Mouse (Mus musculus) heart, embryonic 16.5 days (tissue): ENCODE measurements around the gene Pgm1. TPM values are rescaled to one million over a fixed set of nuclear protein-coding genes. Genes with fewer than 3 reads are reported as not detected.

Experiments used
- ATAC-seq: fragments of 200-750 bp; cut with Nextera tagmentation; replicated peaks from 2 replicates; pipeline ENCODE4 v1.8.0; 2017; ENCODE audit warnings: moderate number of reproducible peaks; ENCODE audit not compliant: insufficient read depth, low FRiP score; ENCODE audit errors: extremely low read depth
- H3K27ac ChIP-seq: fragments of 300-500 bp; sonication (generic); 2 replicates; pipeline ENCODE4 v1.5.1; 2014; ENCODE audit warnings: mild to moderate bottlenecking, low read length, control low read depth, moderate library complexity
- H3K27me3 ChIP-seq: fragments of 300-500 bp; sonication (generic); 2 replicates; pipeline ENCODE4 v1.6.1; 2014; ENCODE audit warnings: low read length, mixed read lengths; ENCODE audit not compliant: control insufficient read depth, insufficient read depth
- H3K36me3 ChIP-seq: fragments of 300-500 bp; sonication (generic); 2 replicates; pipeline ENCODE4 v1.6.1; 2014; ENCODE audit not compliant: control insufficient read depth, insufficient read depth
- H3K4me1 ChIP-seq: fragments of 300-500 bp; sonication (generic); 2 replicates; pipeline ENCODE4 v1.6.1; 2014; ENCODE audit warnings: low read length, mixed read lengths; ENCODE audit not compliant: control insufficient read depth, insufficient read depth
- H3K4me2 ChIP-seq: fragments of 300-500 bp; sonication (generic); 2 replicates; pipeline ENCODE4 v1.6.1; 2014; ENCODE audit warnings: low read depth, mild to moderate bottlenecking, control low read depth, low read length
- H3K4me3 ChIP-seq: fragments of 300-500 bp; sonication (generic); 2 replicates; pipeline ENCODE4 v1.5.1; 2014; ENCODE audit warnings: mild to moderate bottlenecking, control low read depth, low read length
- H3K9ac ChIP-seq: fragments of 300-500 bp; sonication (generic); 2 replicates; pipeline ENCODE4 v1.6.1; 2014; ENCODE audit warnings: low read length, control low read depth
- H3K9me3 ChIP-seq: fragments of 300-500 bp; sonication (generic); replicated peaks from 2 replicates; pipeline ENCODE4 v1.6.1; 2016; ENCODE audit warnings: low read length; ENCODE audit not compliant: control insufficient read depth
- WGBS: fragments of 180-500 bp; shearing (Covaris S2); extraction: QIAGEN DNeasy Blood & Tissue Kit; methylation state at CpG from one replicate; pipeline ENCODE4 v1.1.7; 2014; 5-methylcytosine and 5-hydroxymethylcytosine counted together
- polyA plus RNA-seq: library from polyadenylated mRNA; unstranded; fragments of >200 nt; fragmentation: Nextera tagmentation; extraction: Ambion mirVana; gene quantifications from 2 replicates; pipeline ENCODE4 v1.2.1, GENCODE M21; 2015

Gene Pgm1
- polyA plus RNA-seq, 1 experiment from 2014 or later: 291 TPM

GRCm38 (mm10) chr4:99985086-99985485 is 55.9 kb downstream of the Pgm1 start:
- Histone ChIP-seq H3K4me3 (no peak overlapping the region), H3K27ac (no peak overlapping the region), H3K9me3 (no peaks in the 10 kb centered on the region), H3K27me3 (no peaks in the 10 kb centered on the region), H3K36me3 (peaks cover 46% of the 10 kb centered on the region), H3K9ac (no peak overlapping the region), H3K4me2 (no peak overlapping the region), H3K4me1 (no peaks in the 10 kb centered on the region)
- no peak for ATAC-seq
- 84% methylated on average over 7 of the region's 7 CpGs for WGBS

GRCm38 (mm10) chr4:99985631-99986030 is 56.4 kb downstream of the Pgm1 start:
- ATAC-seq: no peak
- no peaks in the 10 kb centered on the region for H3K9me3 ChIP-seq
- no peaks in the 10 kb centered on the region for H3K27me3 ChIP-seq
- no peak overlapping the region for H3K4me2 ChIP-seq
- H3K9ac ChIP-seq: no peak overlapping the region
- H3K4me3 ChIP-seq: no peak overlapping the region
- no peak overlapping the region for H3K27ac ChIP-seq
- no peaks in the 10 kb centered on the region for H3K4me1 ChIP-seq
- H3K36me3 ChIP-seq: peaks cover 41% of the 10 kb centered on the region
- 82% methylated on average over 12 of the region's 12 CpGs for WGBS

- H3K4me3 ChIP-seq: no peak overlapping the region
- no peaks in the 10 kb centered on the region for H3K27me3 ChIP-seq
- 81% methylated on average over 10 of the region's 10 CpGs for WGBS
- no peaks in the 10 kb centered on the region for H3K9me3 ChIP-seq
- H3K9ac ChIP-seq: no peak overlapping the region
- peaks cover 39% of the 10 kb centered on the region for H3K36me3 ChIP-seq
- ATAC-seq: no peak
- H3K27ac ChIP-seq: no peak overlapping the region
- H3K4me2 ChIP-seq: no peak overlapping the region
- H3K4me1 ChIP-seq: no peaks in the 10 kb centered on the region
Measured at GRCm38 (mm10) chr4:99986609-99987008, 57.4 kb downstream of the Pgm1 start.

GRCm38 (mm10) chr4:99988771-99989170 is 59.6 kb downstream of the Pgm1 start:
- Histone ChIP-seq H3K4me3 (no peak overlapping the region), H3K27ac (no peak overlapping the region), H3K27me3 (no peaks in the 10 kb centered on the region), H3K4me1 (no peaks in the 10 kb centered on the region), H3K36me3 (peaks cover 20% of the 10 kb centered on the region), H3K4me2 (no peak overlapping the region), H3K9me3 (no peaks in the 10 kb centered on the region), H3K9ac (no peak overlapping the region)
- ATAC-seq: no peak
- WGBS: 70% methylated on average over 7 of the region's 7 CpGs

GRCm38 (mm10) chr4:100000971-100001370 is 71.8 kb downstream of the Pgm1 start:
- H3K27me3 ChIP-seq: no peaks in the 10 kb centered on the region
- H3K27ac ChIP-seq: no peak overlapping the region
- no peaks in the 10 kb centered on the region for H3K4me1 ChIP-seq
- H3K9me3 ChIP-seq: no peaks in the 10 kb centered on the region
- no peaks in the 10 kb centered on the region for H3K36me3 ChIP-seq
- no peak overlapping the region for H3K4me2 ChIP-seq
- WGBS: 70% methylated on average over 5 of the region's 5 CpGs
- no peak overlapping the region for H3K4me3 ChIP-seq
- ATAC-seq: no peak
- no peak overlapping the region for H3K9ac ChIP-seq

GRCm38 (mm10) chr4:100001806-100002205 is 72.6 kb downstream of the Pgm1 start:
- H3K9me3 ChIP-seq: no peaks in the 10 kb centered on the region
- no peak overlapping the region for H3K9ac ChIP-seq
- 54% methylated on average over 7 of the region's 7 CpGs for WGBS
- H3K4me3 ChIP-seq: no peak overlapping the region
- H3K4me2 ChIP-seq: no peak overlapping the region
- no peaks in the 10 kb centered on the region for H3K36me3 ChIP-seq
- no peak for ATAC-seq
- no peaks in the 10 kb centered on the region for H3K4me1 ChIP-seq
- no peaks in the 10 kb centered on the region for H3K27me3 ChIP-seq
- H3K27ac ChIP-seq: no peak overlapping the region

GRCm38 (mm10) chr4:100007721-100008120 is 78.5 kb downstream of the Pgm1 start:
- Histone ChIP-seq H3K27me3 (no peaks in the 10 kb centered on the region), H3K4me3 (no peak overlapping the region), H3K27ac (no peak overlapping the region), H3K9ac (no peak overlapping the region), H3K36me3 (no peaks in the 10 kb centered on the region), H3K4me2 (no peak overlapping the region), H3K9me3 (no peaks in the 10 kb centered on the region), H3K4me1 (0 out of 2 replicates have a peak, but pooled peaks cover 3% of the 10 kb centered on the region)
- ATAC-seq: no peak
- WGBS: 35% methylated on average over 7 of the region's 7 CpGs

GRCm38 (mm10) chr4:100008371-100009090 is 79.3 kb downstream of the Pgm1 start:
- H3K4me1 ChIP-seq: 0 out of 2 replicates have a peak, but pooled peaks cover 3% of the 10 kb centered on the region
- no peak overlapping the region for H3K27ac ChIP-seq
- WGBS: 35% methylated on average over 5 of the region's 5 CpGs
- no peak overlapping the region for H3K4me3 ChIP-seq
- ATAC-seq: peak; percentile 78
- no peaks in the 10 kb centered on the region for H3K9me3 ChIP-seq
- no peak overlapping the region for H3K4me2 ChIP-seq
- H3K9ac ChIP-seq: no peak overlapping the region
- H3K27me3 ChIP-seq: no peaks in the 10 kb centered on the region
- H3K36me3 ChIP-seq: no peaks in the 10 kb centered on the region

GRCm38 (mm10) chr4:100009211-100009678 is 80.0 kb downstream of the Pgm1 start:
- ATAC-seq: no peak; the same call in 1 of the 2 replicates
- Histone ChIP-seq H3K27me3 (no peaks in the 10 kb centered on the region), H3K27ac (no peak overlapping the region), H3K9ac (no peak overlapping the region), H3K4me1 (0 out of 2 replicates have a peak, but pooled peaks cover 3% of the 10 kb centered on the region), H3K4me2 (no peak overlapping the region), H3K9me3 (no peaks in the 10 kb centered on the region), H3K4me3 (no peak overlapping the region), H3K36me3 (no peaks in the 10 kb centered on the region)
- 50% methylated on average over 8 of the region's 8 CpGs for WGBS
